Mouse (Mus musculus) CH12F3 (cell line): ENCODE data around the gene Gm20388.

Source experiments
- in situ Hi-C: fragments of 300-500 bp; cut with MboI; formaldehyde crosslinking; loops from 2 replicates; pipeline ENCODE4 v1.14.3; 2020; ENCODE audit warnings: low sequenced_read_pairs

The Gm20388 gene

DNA sequence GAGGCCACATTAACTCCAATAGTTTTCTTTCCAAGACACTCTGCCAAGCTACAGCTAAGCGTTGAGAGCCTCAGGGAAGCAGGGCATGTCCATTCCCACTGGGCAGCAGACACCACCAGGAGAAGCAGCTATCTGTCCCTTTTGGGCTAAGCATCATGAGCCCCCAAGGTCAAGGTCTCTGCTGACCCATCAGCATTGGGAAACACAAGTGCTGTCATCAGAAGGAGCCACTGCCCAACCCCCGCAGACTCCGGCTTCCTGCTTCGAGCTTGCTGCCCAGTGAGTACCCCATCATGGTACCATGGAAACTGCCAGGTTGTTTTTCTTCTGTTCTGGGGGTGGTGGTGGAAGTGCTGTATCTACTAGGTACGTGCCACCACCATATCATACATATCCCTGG, 1957.6 kb downstream of the Gm20388 start:
- in situ Hi-C loops: no loop called here

GRCm38 (mm10) chr8:121868896-121869295, 1958.3 kb downstream of the Gm20388 start:
- in situ Hi-C loops: no loop called here

DNA sequence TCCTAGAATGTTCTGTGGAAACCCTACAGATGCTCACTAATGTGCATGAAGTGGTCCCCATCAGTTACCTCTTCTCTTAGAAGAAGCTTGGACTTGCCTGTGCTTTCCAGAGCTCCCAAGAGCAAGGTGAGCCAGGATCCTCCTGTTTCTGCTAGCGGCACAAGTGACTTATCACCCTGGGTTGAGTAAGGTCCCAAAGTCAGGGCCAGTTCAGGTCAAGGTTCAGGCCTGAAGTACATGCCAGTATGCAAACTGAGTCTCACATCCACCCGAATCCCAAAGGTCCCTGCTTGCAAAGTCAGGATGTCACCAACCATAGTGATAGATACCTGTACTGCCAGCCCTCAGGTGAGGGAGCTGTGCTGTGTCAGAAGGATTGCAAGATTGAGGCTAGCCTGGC, 1959.5 kb downstream of the Gm20388 start:
- in situ Hi-C loops: no loop called here

DNA sequence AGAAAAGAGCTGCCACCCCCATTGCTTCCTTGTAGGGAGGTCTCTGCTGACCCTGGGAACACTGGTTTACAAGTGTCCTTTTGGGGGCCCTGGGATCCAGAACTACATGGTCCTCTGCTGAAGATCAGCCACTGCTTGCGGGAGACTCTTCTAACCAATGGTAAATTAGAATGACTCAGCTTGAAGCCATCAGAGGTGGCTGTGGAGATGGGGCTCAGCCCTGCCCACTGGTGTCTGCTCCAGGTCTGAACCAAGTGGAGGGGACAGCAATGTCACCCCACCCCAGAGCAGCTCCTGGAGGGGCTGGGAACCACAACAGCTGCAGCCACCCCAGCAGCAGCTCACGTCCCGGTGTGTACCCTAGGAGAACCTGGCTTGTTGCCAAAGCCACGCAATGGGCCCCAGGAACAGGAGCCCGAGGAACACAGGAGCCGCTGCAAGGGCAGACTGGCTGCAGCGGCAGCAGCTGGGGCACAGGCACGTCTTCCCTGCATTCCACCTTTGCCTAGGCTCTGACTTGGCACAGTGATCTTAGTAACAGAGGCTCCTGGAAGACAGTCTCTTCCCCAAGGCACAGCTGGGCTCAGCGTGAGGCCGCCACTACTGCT, 1961.3 kb downstream of the Gm20388 start:
- in situ Hi-C loops: no loop called here

DNA sequence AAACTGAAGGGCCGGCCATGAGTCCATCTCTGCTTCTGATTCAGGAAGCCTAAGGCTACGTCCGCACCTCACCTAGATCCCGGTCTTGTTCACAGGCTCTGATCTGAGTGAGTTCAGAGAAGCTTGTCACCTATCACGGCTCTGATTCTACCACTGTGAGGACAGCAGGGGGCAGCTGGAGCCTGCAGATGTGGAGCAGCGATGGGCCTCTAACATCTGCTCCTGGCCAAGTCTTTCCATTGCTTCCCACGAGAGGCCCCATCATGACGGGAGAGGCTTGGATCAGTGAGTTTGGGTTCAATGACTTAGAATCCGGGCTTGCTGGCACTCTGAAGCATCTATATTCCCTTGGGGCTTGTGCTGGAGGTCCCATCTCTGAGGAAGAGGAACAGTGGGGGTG, 1963.4 kb downstream of the Gm20388 start:
- in situ Hi-C loops: no loop called here

- in situ Hi-C loops: no loop called here
Observed at GRCm38 (mm10) chr8:121875045-121875444, 1964.4 kb downstream of the Gm20388 start.

- in situ Hi-C loops: no loop called here
Observed at GRCm38 (mm10) chr8:121875517-121875916, 1964.9 kb downstream of the Gm20388 start.

DNA sequence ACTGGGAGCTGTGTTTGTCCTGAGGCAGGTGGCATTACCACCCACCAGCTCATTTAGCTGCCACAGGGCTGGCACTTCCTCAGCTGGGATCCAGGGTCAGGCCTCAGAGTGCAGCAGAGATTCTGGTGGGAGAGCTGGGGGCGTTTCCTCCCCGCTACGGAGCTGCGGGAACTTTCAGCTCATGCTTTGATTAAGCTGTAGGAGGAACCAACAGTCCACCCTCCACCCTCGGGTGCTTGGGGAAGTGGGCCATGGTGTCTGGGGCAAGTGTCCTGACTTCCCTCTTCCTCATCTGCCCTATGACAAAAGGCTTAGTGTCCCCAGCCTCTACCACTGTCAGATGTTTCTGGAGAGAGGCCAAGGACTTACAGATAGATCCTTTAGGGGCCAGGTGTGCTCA, 1966.6 kb downstream of the Gm20388 start:
- in situ Hi-C loops: no loop called here

GRCm38 (mm10) chr8:121877828-121878480, 1967.3 kb downstream of the Gm20388 start:
- in situ Hi-C loops: no loop called here

- in situ Hi-C loops: no loop called here
Observed at GRCm38 (mm10) chr8:121879712-121880111, 1969.1 kb downstream of the Gm20388 start.

DNA sequence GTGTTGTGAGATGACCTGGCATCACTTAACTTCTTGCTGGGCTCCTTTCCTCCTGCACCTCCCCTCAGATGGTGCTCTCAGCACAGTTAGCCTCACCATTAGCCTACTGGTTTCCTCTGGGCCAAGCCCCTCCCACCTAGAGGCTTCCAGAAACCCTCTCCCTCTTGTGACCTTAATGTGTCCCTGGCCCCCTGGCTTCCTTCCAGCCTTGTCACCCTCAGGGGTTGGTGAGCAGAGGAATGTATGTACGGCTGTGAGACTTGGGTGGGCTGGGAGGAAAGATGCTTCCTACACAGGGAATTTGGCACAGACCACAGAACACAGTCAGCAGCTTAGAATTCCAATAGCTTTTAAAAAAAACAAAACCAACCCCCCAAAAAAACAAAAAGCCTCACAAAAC, 1970.2 kb downstream of the Gm20388 start:
- in situ Hi-C loops: no loop called here

GRCm38 (mm10) chr8:121881921-121882320, 1971.3 kb downstream of the Gm20388 start:
- in situ Hi-C loops: no loop called here

DNA sequence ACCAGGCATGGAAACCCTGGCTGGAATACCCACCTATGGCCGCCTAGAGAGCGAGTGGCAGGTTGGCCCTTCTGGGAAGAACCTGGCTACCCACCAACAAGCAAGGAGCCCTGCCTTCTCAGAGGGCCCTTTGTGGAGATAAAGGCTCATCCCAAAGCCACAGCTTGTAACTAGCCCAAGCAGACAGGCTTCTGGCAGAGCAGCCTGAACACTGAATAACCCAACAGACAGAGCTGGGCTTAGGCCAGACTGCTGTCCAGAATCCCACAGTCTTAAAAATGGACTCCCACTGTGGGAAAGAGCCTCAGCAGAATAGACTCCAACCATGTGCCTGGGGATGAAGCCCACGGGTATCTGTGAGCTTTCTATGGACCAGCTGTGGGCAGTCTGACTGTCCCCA, 1973.5 kb downstream of the Gm20388 start:
- in situ Hi-C loops: no loop called here

GRCm38 (mm10) chr8:121885001-121885400, 1974.4 kb downstream of the Gm20388 start:
- in situ Hi-C loops: no loop called here

- in situ Hi-C loops: no loop called here
Observed at GRCm38 (mm10) chr8:121885433-121885832, 1974.8 kb downstream of the Gm20388 start.

DNA sequence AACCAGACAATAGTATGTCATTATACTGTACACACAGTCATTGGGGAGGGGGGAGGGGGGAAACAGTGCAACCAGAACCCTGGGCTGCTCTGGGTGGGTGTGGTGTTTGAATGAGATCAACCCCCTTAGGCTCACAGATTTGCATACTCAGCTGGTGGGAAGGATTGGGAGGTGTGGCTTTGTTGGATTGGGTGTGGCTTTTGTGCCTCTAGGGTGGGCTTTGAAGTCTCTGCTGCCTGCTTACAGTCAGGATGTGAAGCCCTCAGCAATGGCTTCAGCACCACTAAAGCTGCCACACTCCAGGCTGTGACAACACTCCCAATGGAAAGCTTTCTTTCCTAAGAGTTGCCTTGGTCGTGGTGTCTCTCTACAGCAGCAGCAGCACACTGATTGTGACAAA, 1976.9 kb downstream of the Gm20388 start:
- in situ Hi-C loops: no loop called here

GRCm38 (mm10) chr8:121889317-121889716, 1978.7 kb downstream of the Gm20388 start:
- in situ Hi-C loops: no loop called here

GRCm38 (mm10) chr8:121889810-121890785, 1979.5 kb downstream of the Gm20388 start:
- in situ Hi-C loops: no loop called here

DNA sequence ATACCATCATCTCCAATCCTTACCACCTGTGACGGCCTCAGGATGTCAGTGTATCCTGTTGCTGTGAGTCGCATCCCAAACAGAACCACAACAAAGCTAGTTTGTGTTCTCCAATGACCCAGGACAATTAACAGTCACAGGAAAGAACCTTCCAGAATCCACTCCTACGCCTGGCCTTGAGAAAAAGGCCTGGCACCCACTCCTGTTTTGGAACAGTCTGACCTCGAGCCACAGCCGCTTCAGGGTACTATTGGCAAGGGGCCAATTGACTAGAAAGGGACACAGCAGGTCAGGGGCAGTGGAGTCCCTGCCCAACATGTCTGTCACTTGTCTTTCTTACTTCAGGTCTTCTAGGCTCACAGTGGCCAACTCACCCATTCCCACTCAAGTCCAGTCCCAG, 1982.2 kb downstream of the Gm20388 start:
- in situ Hi-C loops: no loop called here

GRCm38 (mm10) chr8:121895910-121896309, 1985.3 kb downstream of the Gm20388 start:
- in situ Hi-C loops: no loop called here

DNA sequence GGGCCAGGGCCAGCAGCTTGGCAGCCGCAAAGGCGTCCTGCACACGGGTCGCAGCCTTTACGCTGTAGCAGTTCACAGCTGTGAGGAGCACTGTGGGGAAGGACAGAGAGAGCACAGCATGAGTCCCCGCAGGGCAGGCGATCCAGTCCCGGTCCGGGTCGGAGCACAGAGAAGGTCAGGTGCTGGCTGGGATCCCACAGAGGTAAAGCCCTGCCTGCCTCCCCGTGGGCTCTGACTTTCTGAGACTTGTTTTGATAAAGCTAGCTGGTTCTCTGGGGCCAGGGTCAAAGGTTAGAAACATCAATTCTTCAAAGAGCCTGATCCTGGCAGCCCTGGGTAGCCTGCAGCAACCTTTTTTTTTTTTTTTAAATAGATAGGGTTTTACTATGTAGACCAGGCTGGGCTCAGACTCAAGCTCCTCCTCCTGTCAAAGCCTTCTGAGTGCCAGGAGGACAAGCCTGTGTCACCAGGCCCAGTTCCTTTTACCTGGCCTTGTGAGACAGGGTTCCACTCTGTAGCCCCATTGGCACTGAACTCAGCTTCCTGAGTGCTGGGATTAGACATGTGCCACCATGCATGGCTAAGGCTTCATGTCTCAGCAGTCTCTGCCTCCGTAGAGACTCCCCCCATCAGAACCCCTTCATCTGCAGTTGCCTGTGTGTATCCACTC, 1986.0 kb downstream of the Gm20388 start:
- in situ Hi-C loops: no loop called here
